Mouse (Mus musculus) brain, embryonic 14.5 days (tissue): Measurements from ENCODE around the gene Cfap77. TPM values are rescaled to one million over a fixed set of nuclear protein-coding genes. Genes with fewer than 3 reads are reported as not detected.

Source experiments
- DNase-seq: peaks from one replicate; pipeline ENCODE4 v3.0.0-alpha.2; 2011; ENCODE audit warnings: low read depth
- CTCF ChIP-seq: fragments of 200-500 bp; IDR thresholded peaks from 2 replicates; pipeline ENCODE4 v1.5.1; 2012; ENCODE audit warnings: inconsistent platforms, mild to moderate bottlenecking, moderate library complexity, borderline replicate concordance; ENCODE audit not compliant: insufficient read depth, insufficient read length; ENCODE audit errors: extremely low read depth
- POLR2A ChIP-seq: fragments of 200-500 bp; IDR thresholded peaks from 2 replicates; pipeline ENCODE4 v1.6.1; 2012; ENCODE audit warnings: mild to moderate bottlenecking, inconsistent platforms, borderline replicate concordance; ENCODE audit not compliant: poor library complexity, insufficient read depth, insufficient read length, severe bottlenecking; ENCODE audit errors: extremely low read depth
- polyA plus RNA-seq: library from polyadenylated mRNA; depleted of rRNA; stranded (reverse); fragments of >200 nt; gene quantifications from 2 replicates; pipeline ENCODE4 v1.2.3, GENCODE M21; 2012

Gene Cfap77
- polyA plus RNA-seq, 1 experiment: 1.8 TPM

- peak; percentile 51 for DNase-seq
- TF ChIP-seq POLR2A (no peak), CTCF (no peak)
Observed at GRCm38 (mm10) chr2:28980080-28980910, 74.6 kb downstream of the Cfap77 start.

GRCm38 (mm10) chr2:28978461-28978860, 76.4 kb downstream of the Cfap77 start:
- no peak for TF ChIP-seq CTCF
- TF ChIP-seq POLR2A: no peak
- DNase-seq: peak; percentile 67

DNA sequence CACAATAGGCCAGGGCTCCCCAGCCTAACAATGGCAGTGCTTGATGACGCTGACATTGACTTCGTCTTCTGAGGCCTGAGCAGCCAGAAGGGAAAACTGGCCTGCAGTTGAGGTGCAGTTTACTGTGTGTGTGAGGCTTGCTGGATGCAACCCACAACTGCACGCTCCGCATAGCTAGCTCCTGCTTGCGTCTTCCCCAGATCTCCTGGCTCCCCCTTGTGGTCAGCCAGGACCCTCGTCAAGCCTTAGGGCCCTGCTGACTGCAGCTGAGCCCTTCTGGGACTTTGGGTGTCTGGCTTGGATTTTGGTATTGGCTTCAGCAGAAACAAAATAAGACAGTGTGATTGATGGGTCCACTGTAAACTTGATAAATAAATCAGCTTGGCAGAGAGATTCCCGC, 78.2 kb downstream of the Cfap77 start:
- TF ChIP-seq POLR2A (no peak), CTCF (peak; percentile 96)
- peak; percentile 92 for DNase-seq

DNA sequence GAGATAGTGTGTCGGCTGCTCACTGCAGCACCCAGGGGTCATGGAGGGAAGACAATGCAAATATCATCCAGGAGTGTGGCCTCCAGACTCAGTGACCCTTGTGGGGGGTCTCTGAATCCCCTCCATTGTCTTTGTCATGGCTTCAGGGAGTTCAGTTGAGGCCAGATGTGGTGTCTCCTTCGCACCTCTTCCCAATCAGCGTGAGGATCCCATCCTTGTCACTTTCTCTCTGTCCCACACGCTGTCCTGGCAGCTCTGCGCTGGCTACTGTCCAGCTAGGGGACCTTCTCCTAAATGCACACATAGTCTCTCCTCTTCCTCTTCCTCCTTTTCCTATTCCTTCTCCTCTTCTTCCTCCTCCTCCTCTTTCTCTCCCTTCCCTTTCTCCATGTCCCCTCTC, 79.3 kb downstream of the Cfap77 start:
- DNase-seq: no peak
- TF ChIP-seq POLR2A: no peak
- no peak for TF ChIP-seq CTCF

DNA sequence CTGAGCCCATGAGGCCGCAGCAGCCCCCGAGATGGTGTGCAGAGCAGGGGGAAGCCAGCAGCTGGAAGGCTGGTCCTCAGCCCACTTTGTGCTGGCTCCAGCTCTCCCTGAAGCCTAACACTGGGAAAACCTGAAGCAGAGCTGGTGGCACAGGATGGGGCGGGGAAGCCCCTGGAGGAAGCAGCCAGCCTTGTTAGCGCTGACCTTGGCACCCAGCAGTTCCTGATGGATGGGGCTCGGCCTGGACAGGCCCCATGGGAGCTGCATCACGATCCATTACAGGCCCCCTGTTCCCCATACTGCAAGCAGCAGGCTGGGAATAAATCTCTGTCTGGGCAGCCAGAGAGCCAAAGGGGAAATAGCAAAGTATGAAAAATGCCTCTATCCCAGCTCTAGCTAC, 80.3 kb downstream of the Cfap77 start:
- no peak for DNase-seq
- no peak for TF ChIP-seq POLR2A
- no peak for TF ChIP-seq CTCF

DNA sequence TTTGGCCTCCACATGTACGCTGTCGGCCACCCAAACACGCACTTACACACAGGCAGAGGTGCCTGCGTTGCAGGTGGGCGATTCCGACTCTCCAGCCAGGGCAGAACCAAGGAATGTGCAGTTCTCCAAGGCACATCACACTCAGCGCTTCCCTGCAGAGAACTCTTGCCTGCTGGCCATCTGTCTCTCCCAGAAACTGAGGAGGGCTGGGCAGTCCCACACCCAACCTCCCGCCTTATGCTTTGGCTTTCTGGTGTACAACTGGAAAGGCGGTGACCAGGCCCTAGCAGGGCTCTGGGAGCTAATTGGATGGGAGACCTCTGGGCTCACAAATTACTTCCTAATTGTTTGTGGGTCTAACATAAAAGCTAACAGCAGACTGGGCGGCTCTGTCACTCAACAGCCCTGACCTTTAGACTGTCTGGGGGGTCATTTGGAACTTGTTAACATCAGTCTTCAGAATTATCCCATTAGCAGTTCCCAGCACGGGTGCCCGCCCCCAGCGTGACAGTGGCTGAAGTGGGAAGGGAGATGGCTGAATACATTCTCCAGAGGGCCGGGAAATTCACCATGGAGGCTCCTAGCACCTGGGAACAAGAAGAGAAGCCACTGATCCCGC, 80.9 kb downstream of the Cfap77 start:
- no peak for DNase-seq
- TF ChIP-seq CTCF (no peak), POLR2A (no peak)

DNA sequence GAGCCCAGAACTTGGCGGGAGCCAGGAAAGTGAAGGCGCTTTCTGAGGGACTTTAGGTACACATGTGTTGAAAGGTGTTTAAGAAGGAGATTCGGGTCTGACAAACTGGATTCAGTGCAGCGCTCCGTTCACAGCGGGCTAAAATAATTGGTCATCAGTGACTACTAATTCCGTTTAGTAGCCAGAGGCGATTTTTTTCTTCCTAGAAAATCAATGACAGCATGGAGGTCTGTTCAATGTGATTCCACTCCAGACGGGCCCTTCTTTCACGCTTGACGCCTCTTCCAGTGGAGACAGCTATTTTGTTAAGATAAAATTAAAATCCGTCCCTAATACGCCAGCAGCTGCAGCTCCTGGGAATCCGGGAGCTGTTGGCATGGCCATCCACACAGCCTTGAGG, 84.4 kb downstream of the Cfap77 start:
- no peak for TF ChIP-seq CTCF
- no peak for TF ChIP-seq POLR2A
- DNase-seq: peak; percentile 59

GRCm38 (mm10) chr2:28968278-28968677, 86.6 kb downstream of the Cfap77 start:
- TF ChIP-seq POLR2A: no peak
- TF ChIP-seq CTCF: no peak
- DNase-seq: no peak

DNA sequence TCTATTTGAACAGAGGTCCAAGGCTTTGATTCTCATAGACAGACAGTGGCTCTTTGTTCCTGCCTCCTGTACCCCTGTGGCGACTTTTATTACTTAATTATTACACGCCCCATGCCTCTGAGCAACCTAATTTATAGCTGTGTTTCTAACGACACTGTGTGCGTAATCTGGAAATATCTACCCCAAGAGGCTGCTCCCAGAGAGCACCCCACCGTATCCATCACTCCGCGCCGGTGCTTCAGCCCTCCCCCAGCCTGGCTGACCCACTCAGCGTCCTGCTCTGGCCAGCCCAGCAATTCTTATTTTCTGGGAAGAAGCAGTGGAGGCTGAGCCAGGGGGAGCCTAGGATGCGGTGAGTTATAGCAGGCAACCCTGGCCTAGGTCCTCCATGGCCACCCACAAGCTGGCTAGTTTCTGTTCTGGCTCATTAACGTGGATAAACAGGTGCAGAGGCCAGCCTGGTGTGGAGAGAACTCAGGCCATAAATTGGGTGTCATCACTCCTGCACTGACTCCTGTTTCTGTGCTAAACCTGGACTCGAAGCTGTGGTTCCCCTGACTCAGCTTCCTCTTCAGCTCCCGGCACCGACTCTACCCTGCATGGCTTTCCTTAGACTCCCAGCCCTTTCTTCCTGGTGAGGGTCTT, 88.6 kb downstream of the Cfap77 start:
- TF ChIP-seq POLR2A (no peak), CTCF (no peak)
- DNase-seq: peak; percentile 62

DNA sequence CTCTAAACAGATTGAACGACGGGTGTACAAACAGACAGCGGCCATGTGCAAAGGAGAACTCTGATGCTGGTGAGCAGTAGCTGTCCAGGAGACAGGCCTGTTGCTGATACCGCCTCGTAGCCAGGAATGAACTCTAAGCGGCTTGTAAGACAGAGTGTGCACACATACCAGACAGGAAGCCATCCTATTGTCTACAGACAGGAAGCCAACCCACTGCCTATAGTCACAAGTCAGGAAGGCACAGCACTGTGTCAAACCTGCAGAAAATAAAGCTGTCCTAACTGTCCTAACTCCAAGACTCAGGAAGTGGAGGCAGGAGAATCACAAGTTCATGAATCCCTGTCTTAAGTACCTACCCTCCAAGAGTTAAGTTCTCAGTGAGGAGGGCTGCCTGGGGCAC, 91.3 kb downstream of the Cfap77 start:
- no peak for DNase-seq
- no peak for TF ChIP-seq POLR2A
- no peak for TF ChIP-seq CTCF

GRCm38 (mm10) chr2:28961636-28962035, 93.2 kb downstream of the Cfap77 start:
- no peak for TF ChIP-seq CTCF
- TF ChIP-seq POLR2A: no peak
- DNase-seq: no peak

- no peak for TF ChIP-seq POLR2A
- TF ChIP-seq CTCF: no peak
Observed at GRCm38 (mm10) chr2:28961024-28961585, 93.8 kb downstream of the Cfap77 start.

DNA sequence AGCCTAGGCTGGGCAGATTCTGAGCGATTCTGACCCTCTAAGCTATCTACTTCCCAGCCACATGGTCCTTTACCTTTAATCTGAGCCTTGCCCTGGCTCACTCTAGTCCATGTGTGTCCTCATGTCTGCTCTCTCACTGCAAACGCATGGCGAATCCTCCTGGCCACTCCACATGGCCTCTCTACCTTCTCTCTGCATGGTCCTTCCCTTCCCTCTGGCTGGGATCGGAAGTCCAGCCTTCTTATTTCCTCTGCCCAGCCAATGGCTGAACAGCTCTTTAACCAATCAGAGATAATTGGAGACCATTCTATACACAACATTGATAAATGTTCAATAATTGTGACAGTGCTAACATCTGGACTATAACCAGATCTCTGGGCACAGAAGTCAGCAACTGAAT, 98.0 kb downstream of the Cfap77 start:
- TF ChIP-seq CTCF: no peak
- TF ChIP-seq POLR2A: no peak
- DNase-seq: no peak

More at GRCm38 (mm10) chr2:28961024-28961585, 93.8 kb downstream of the Cfap77 start:
- DNase-seq: no peak
